Mouse (Mus musculus) left cerebral cortex, postnatal 36 days (tissue): ENCODE results near the gene Retreg1. TPM values are rescaled to one million over a fixed set of nuclear protein-coding genes. Genes with fewer than 3 reads are reported as not detected.
A peak's percentile ranks its signal among the peaks of the same experiment; 100 is the strongest.

Experiments
- DNase-seq, 2 experiments: peaks; one replicate each; pipeline ENCODE4 v3.0.0; 2021 to 2022; ENCODE audit warnings: low spot score in 2 of 2, mixed read lengths in 1 of 2
- intact Hi-C: fragments of 180-260 bp; cut with DNase I; formaldehyde crosslinking; loops from one replicate; pipeline ENCODE4 v1.15.1; 2025
- total RNA-seq, 2 experiments: library from RNA; stranded (reverse); gene quantifications; 2 replicates each; pipeline ENCODE4 v1.2.3; 2021

Retreg1 gene
- total RNA-seq, 2 experiments from 2014 or later: 32.2 to 34.2 TPM

- DNase-seq: no peak
- intact Hi-C loops: no loop called here
These were observed 29.7 kb downstream of the Retreg1 start for GRCm38 (mm10) chr15:25872657-25873056.

- intact Hi-C loops: no loop called here
- no peak for DNase-seq
These were observed 30.6 kb downstream of the Retreg1 start for GRCm38 (mm10) chr15:25873536-25873935.

- intact Hi-C loops: no loop called here
- DNase-seq: no peak
These were observed 33.7 kb downstream of the Retreg1 start for GRCm38 (mm10) chr15:25876601-25877161.

GRCm38 (mm10) chr15:25877798-25878197, 34.8 kb downstream of the Retreg1 start:
- intact Hi-C loops: no loop called here
- DNase-seq: no peak

GRCm38 (mm10) chr15:25879229-25879628, 36.2 kb downstream of the Retreg1 start:
- DNase-seq: no peak
- intact Hi-C loops: no loop called here

GRCm38 (mm10) chr15:25880192-25880591, 37.2 kb downstream of the Retreg1 start:
- DNase-seq: no peak
- intact Hi-C loops: no loop called here

- DNase-seq: no peak
- intact Hi-C loops: no loop called here
These were observed 39.0 kb downstream of the Retreg1 start for GRCm38 (mm10) chr15:25882002-25882401.

- no peak for DNase-seq
- intact Hi-C loops: no loop called here
These were observed 41.5 kb downstream of the Retreg1 start for GRCm38 (mm10) chr15:25884416-25884958.

- DNase-seq: peak in 1 of 2 experiments; percentile 46
- intact Hi-C loops: no loop called here
These were observed 43.6 kb downstream of the Retreg1 start for GRCm38 (mm10) chr15:25886581-25887011.

- intact Hi-C loops: no loop called here
- DNase-seq: no peak
These were observed 46.9 kb downstream of the Retreg1 start for GRCm38 (mm10) chr15:25889927-25890326.

- no peak for DNase-seq
- intact Hi-C loops: no loop called here
These were observed 48.6 kb downstream of the Retreg1 start for GRCm38 (mm10) chr15:25891556-25891955.

GRCm38 (mm10) chr15:25893327-25893726, 50.3 kb downstream of the Retreg1 start:
- intact Hi-C loops: no loop called here
- no peak for DNase-seq

GRCm38 (mm10) chr15:25896783-25897182, 53.8 kb downstream of the Retreg1 start:
- no peak for DNase-seq
- intact Hi-C loops: no loop called here

- intact Hi-C loops: no loop called here
- DNase-seq: no peak
These were observed 54.6 kb downstream of the Retreg1 start for GRCm38 (mm10) chr15:25897617-25898016.

GRCm38 (mm10) chr15:25899021-25899420, 56.0 kb downstream of the Retreg1 start:
- DNase-seq: no peak
- intact Hi-C loops: no loop called here

GRCm38 (mm10) chr15:25900540-25900939, 57.6 kb downstream of the Retreg1 start:
- DNase-seq: peak in 1 of 2 experiments; percentile 52
- intact Hi-C loops: no loop called here

GRCm38 (mm10) chr15:25902931-25903615, 60.1 kb downstream of the Retreg1 start:
- intact Hi-C loops: no loop called here

GRCm38 (mm10) chr15:25904435-25905021, 61.5 kb downstream of the Retreg1 start:
- intact Hi-C loops: no loop called here
- no peak for DNase-seq

More at GRCm38 (mm10) chr15:25902931-25903615, 60.1 kb downstream of the Retreg1 start:
- no peak for DNase-seq

- intact Hi-C loops: no loop called here
These were observed 67.0 kb downstream of the Retreg1 start for GRCm38 (mm10) chr15:25909783-25910494.

GRCm38 (mm10) chr15:25910495-25910865, 67.5 kb downstream of the Retreg1 start:
- intact Hi-C loops: no loop called here
- DNase-seq: no peak

More at GRCm38 (mm10) chr15:25909783-25910494, 67.0 kb downstream of the Retreg1 start:
- DNase-seq: no peak
